Mouse (Mus musculus) neutrophil, adult 65 days (primary cell): ENCODE measurements around the gene Hpca. TPM values are rescaled to one million over a fixed set of nuclear protein-coding genes. Genes with fewer than 3 reads are reported as not detected.

ENCODE experiments used
- total RNA-seq: library from RNA; stranded (reverse); gene quantifications from 2 replicates; pipeline ENCODE4 v1.2.4, GENCODE M21; 2023

Gene Hpca
- total RNA-seq: not detected in 2 replicates

GRCm38 (mm10) chr4:129121569-129122086, at the start of gene Hpca:
Hpca (minus strand) TSS chr4:129122036.

GRCm38 (mm10) chr4:129136579-129137391, 14.9 kb upstream of the Hpca start, which contains the start of gene Fndc5:
Fndc5 (plus strand) TSS chr4:129136999.

DNA sequence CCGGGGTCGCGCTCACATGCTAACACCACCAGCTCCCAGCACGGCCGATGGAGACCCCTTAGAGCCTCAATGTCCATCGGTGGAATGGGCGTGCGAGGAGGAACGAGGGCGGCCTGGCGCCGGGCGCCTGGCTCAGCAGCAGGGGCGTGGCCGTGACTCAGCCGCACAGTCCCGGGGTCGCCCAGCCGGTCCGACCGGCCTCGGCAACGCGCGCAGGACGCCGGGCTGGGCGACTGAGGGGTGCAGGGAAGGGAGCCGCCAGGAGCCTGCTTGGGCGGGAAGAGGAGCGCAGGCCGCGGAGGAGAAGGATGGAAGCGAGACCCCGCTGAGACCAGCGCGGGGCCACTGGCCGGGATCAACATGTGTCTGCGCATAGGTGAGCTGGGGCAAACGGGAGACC, 16.5 kb downstream of the Hpca start, which contains the start of gene Tmem54:
Gene Tmem54 (plus strand): TSS at position 193 of the 400 bp plus-strand sequence.

Other genes starting within 250 kb of the Hpca start
- 0.75 and 1.3 TPM in 2 replicates for gene Trim62, start 238.5 kb downstream of the Hpca start, total RNA-seq
- 0.44 and 0.59 TPM in 2 replicates for gene Azin2, start 159.6 kb downstream of the Hpca start, total RNA-seq
- gene Ak2, start 130.1 kb downstream of the Hpca start, total RNA-seq: 134 and 165 TPM in 2 replicates
- gene Rnf19b, start 63.8 kb downstream of the Hpca start, total RNA-seq: 153 and 187 TPM in 2 replicates
- gene Tmem54, start 16.5 kb downstream of the Hpca start, total RNA-seq: 0.52 TPM in 1 of 2 replicates, not detected in the other
- not detected in 2 replicates for gene Fndc5, start 15.0 kb upstream of the Hpca start, total RNA-seq
- 6.7 and 6.9 TPM in 2 replicates for gene S100pbp, start 67.7 kb upstream of the Hpca start, total RNA-seq
- gene Yars, start 67.7 kb upstream of the Hpca start, total RNA-seq: 26.2 and 32.9 TPM in 2 replicates
- 0.19 TPM in 1 of 2 replicates, not detected in the other for gene C77080, start 139.4 kb upstream of the Hpca start, total RNA-seq
- gene Sync, start 165.6 kb upstream of the Hpca start, total RNA-seq: not detected in 2 replicates
- gene Rbbp4, start 213.3 kb upstream of the Hpca start, total RNA-seq: 112 and 125 TPM in 2 replicates
- 16.3 and 19.3 TPM in 2 replicates for gene Zbtb8os, start 213.7 kb upstream of the Hpca start, total RNA-seq